Mouse (Mus musculus) cerebral cortex, adult 2 months (tissue): ENCODE data around the gene Chchd6.

Experiments
- WGBS: fragments of 180-500 bp; shearing (Covaris S2); methylation state at CpG from one replicate; pipeline ENCODE4 v1.1.7; 2018; 5-methylcytosine and 5-hydroxymethylcytosine counted together

Gene Chchd6

GRCm38 (mm10) chr6:89431920-89432482, 163.5 kb downstream of the Chchd6 start:
- WGBS = 81% methylated on average over 2 of the region's 2 CpGs

- WGBS = 93% methylated on average over 2 of the region's 2 CpGs
Observed at GRCm38 (mm10) chr6:89428661-89429375, 166.6 kb downstream of the Chchd6 start.

GRCm38 (mm10) chr6:89424461-89424860, 171.0 kb downstream of the Chchd6 start:
- 81% methylated on average over 1 of the region's 1 CpGs for WGBS

GRCm38 (mm10) chr6:89422621-89423020, 172.8 kb downstream of the Chchd6 start:
- 93% methylated on average over 3 of the region's 3 CpGs for WGBS

GRCm38 (mm10) chr6:89421922-89422321, 173.5 kb downstream of the Chchd6 start:
- 84% methylated on average over 3 of the region's 3 CpGs for WGBS

- 84% methylated on average over 6 of the region's 6 CpGs for WGBS
Observed at GRCm38 (mm10) chr6:89421503-89421902, 173.9 kb downstream of the Chchd6 start.

GRCm38 (mm10) chr6:89420756-89421155, 174.7 kb downstream of the Chchd6 start:
- 85% methylated on average over 2 of the region's 2 CpGs for WGBS

- 91% methylated on average over 3 of the region's 3 CpGs for WGBS
Observed at GRCm38 (mm10) chr6:89419066-89419815, 176.2 kb downstream of the Chchd6 start.

- 59% methylated on average over 3 of the region's 3 CpGs for WGBS
Observed at GRCm38 (mm10) chr6:89416030-89416595, 179.3 kb downstream of the Chchd6 start.

- 86% methylated on average over 2 of the region's 2 CpGs for WGBS
Observed at GRCm38 (mm10) chr6:89415091-89415490, 180.4 kb downstream of the Chchd6 start.

GRCm38 (mm10) chr6:89414126-89414525, 181.3 kb downstream of the Chchd6 start:
- 91% methylated on average over 4 of the region's 4 CpGs for WGBS

- 75% methylated on average over 1 of the region's 1 CpGs for WGBS
Observed at GRCm38 (mm10) chr6:89412562-89412961, 182.9 kb downstream of the Chchd6 start.

- 90% methylated on average over 1 of the region's 1 CpGs for WGBS
Observed at GRCm38 (mm10) chr6:89409041-89409440, 186.4 kb downstream of the Chchd6 start.

- 63% methylated on average over 5 of the region's 5 CpGs for WGBS
Observed at GRCm38 (mm10) chr6:89408259-89408658, 187.2 kb downstream of the Chchd6 start.

GRCm38 (mm10) chr6:89407247-89407889, 188.1 kb downstream of the Chchd6 start:
- 71% methylated on average over 3 of the region's 3 CpGs for WGBS

- 87% methylated on average over 2 of the region's 2 CpGs for WGBS
Observed at GRCm38 (mm10) chr6:89404964-89405363, 190.5 kb downstream of the Chchd6 start.

GRCm38 (mm10) chr6:89403257-89404225, 191.9 kb downstream of the Chchd6 start:
- WGBS = 84% methylated on average over 2 of the region's 2 CpGs

- 92% methylated on average over 2 of the region's 2 CpGs for WGBS
Observed at GRCm38 (mm10) chr6:89402406-89402805, 193.0 kb downstream of the Chchd6 start.

GRCm38 (mm10) chr6:89399564-89399963, 195.9 kb downstream of the Chchd6 start:
- 95% methylated on average over 1 of the region's 1 CpGs for WGBS

GRCm38 (mm10) chr6:89397919-89398318, 197.5 kb downstream of the Chchd6 start:
- WGBS = 58% methylated on average over 4 of the region's 4 CpGs

- WGBS = 63% methylated on average over 2 of the region's 2 CpGs
Observed at GRCm38 (mm10) chr6:89393820-89394219, 201.6 kb downstream of the Chchd6 start.
